Mouse (Mus musculus): ENCODE results near the gene Kcnj9. TPM values are rescaled to one million over a fixed set of nuclear protein-coding genes. Genes with fewer than 3 reads are reported as not detected.

Gene Kcnj9
- polyA plus RNA-seq, 1 experiment from 2014 or later = not detected

DNA sequence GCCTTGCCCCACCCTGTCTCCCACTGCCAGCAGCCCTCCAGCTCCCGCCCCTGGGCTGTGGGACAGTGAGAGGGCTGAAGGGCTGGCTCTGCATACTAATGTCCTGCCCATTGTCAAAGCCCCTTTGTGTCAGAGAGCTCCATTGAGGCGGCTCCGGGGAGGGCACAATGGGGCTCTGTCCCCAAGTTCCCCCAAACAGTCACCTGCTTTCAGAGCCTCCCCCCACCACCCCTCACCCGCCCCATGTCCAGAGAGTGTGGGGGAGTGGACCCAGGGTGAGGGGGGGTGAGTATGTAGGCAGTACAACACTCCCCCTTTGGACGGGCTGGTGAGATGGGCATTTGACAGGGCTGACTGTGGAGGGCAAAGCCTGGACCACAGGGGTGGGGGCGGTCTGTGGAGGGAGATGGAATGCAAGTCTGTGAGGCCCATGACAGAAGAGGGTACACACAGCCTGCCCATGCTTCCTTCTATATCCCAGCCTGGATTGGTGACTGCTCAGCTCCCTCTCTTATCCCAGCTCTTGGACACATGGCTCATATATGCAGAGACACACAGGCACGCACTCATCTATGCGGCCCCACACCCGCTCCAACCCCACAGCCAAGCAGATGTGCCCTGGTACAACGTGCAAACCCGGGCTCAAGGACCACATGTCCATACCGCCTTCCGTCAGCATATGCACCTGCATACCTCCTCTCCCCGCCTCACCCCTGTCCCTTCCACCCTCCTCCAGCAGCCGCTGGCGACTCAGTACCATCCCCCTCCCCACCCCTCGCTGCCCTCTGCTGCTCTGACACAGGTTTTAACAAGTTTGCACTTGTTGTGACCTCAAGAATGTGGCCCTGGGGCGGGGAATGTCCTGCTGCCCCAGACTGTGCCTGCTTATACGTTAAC, 21.0 kb upstream of the Kcnj9 start:
- 0 out of 2 replicates have a peak overlapping the region, but pooled peaks have one; percentile 8 for H3K4me3 ChIP-seq
- H3K9me3 ChIP-seq (replicated peaks) = no peaks in the 10 kb centered on the region
- peak overlapping the region; percentile 43 for H3K4me2 ChIP-seq
- no peak overlapping the region for H3K27ac ChIP-seq (ENCODE audit: poor library complexity, severe bottlenecking)
- H3K9ac ChIP-seq = no peak overlapping the region
- peaks cover 12% of the 10 kb centered on the region for H3K4me1 ChIP-seq (replicated peaks)
- ATAC-seq (ENCODE audit: insufficient number of reproducible peaks, low FRiP score) = peak; percentile 37
- 16% methylated on average over 19 of the region's 19 CpGs for WGBS
- no peaks in the 10 kb centered on the region for H3K36me3 ChIP-seq
- H3K27me3 ChIP-seq (replicated peaks) = peaks cover 83% of the 10 kb centered on the region

DNA sequence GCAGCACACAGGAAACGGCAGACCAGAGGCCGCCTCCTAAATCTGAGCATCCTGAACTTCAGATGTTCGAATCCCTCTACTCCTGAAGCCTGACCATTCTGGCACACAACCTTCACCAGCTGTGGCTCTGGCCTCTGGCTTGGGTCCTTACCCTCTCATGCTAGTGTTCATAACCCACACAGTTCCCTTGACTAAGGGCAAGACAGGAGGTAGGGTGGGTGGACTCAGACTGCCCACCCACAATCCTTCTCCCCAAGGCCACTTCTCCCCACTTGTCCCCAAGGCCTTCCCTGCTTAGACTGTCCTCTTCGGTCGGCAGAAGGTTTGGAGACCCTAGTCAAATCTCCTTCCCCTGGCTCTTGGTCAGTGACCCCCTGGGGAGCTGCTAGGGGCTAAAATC, 20.4 kb upstream of the Kcnj9 start:
- WGBS = 72% methylated on average over 5 of the region's 5 CpGs
- peaks cover 12% of the 10 kb centered on the region for H3K4me1 ChIP-seq (replicated peaks)
- no peak for ATAC-seq (ENCODE audit: insufficient number of reproducible peaks, low FRiP score)
- H3K4me2 ChIP-seq = no peak overlapping the region
- no peak overlapping the region for H3K9ac ChIP-seq
- no peaks in the 10 kb centered on the region for H3K36me3 ChIP-seq
- H3K9me3 ChIP-seq (replicated peaks) = no peaks in the 10 kb centered on the region
- no peak overlapping the region for H3K4me3 ChIP-seq
- H3K27ac ChIP-seq (ENCODE audit: poor library complexity, severe bottlenecking) = no peak overlapping the region
- H3K27me3 ChIP-seq (replicated peaks) = peaks cover 82% of the 10 kb centered on the region

GRCm38 (mm10) chr1:172347382-172347781, 18.3 kb upstream of the Kcnj9 start:
- peaks cover 87% of the 10 kb centered on the region for H3K27me3 ChIP-seq (replicated peaks)
- no peaks in the 10 kb centered on the region for H3K9me3 ChIP-seq (replicated peaks)
- no peak overlapping the region for H3K4me3 ChIP-seq
- no peak for ATAC-seq (ENCODE audit: insufficient number of reproducible peaks, low FRiP score)
- H3K36me3 ChIP-seq = no peaks in the 10 kb centered on the region
- no peak overlapping the region for H3K9ac ChIP-seq
- no peak overlapping the region for H3K27ac ChIP-seq (ENCODE audit: poor library complexity, severe bottlenecking)
- 84% methylated on average over 12 of the region's 12 CpGs for WGBS
- H3K4me1 ChIP-seq (replicated peaks) = peaks cover 12% of the 10 kb centered on the region
- no peak overlapping the region for H3K4me2 ChIP-seq

DNA sequence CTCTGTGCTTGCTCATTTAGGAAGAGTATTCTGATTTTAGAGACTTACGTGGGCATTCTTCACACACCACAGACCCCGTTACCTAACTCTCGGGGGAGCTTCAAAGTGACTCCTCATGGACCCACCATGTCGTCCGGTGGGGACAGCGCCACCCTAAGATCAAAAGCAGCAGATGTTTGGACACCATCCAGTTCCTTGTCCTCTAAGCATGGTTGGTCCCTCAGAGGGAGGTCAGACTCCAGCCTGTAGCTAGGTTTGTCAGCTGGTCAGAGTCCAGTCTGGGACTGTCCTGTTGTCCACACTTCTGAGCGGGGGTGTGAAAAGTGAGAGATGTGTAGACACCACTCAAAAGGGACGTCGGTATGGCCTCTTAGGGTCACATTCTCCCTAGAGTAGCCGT, 17.6 kb upstream of the Kcnj9 start:
- Histone ChIP-seq H3K27ac (ENCODE audit: poor library complexity, severe bottlenecking) (no peak overlapping the region), H3K4me1 (replicated peaks) (peaks cover 12% of the 10 kb centered on the region), H3K9ac (no peak overlapping the region), H3K36me3 (no peaks in the 10 kb centered on the region), H3K4me3 (no peak overlapping the region), H3K4me2 (no peak overlapping the region), H3K27me3 (replicated peaks) (peaks cover 88% of the 10 kb centered on the region), H3K9me3 (replicated peaks) (no peaks in the 10 kb centered on the region)
- ATAC-seq (ENCODE audit: insufficient number of reproducible peaks, low FRiP score) = no peak
- 73% methylated on average over 10 of the region's 10 CpGs for WGBS

- H3K27ac ChIP-seq (ENCODE audit: poor library complexity, severe bottlenecking) = no peak overlapping the region
- WGBS = 81% methylated on average over 7 of the region's 7 CpGs
- H3K4me2 ChIP-seq = no peak overlapping the region
- no peak overlapping the region for H3K4me3 ChIP-seq
- no peak for ATAC-seq (ENCODE audit: insufficient number of reproducible peaks, low FRiP score)
- no peak overlapping the region for H3K9ac ChIP-seq
- H3K9me3 ChIP-seq (replicated peaks) = no peaks in the 10 kb centered on the region
- H3K27me3 ChIP-seq (replicated peaks) = peaks cover 85% of the 10 kb centered on the region
- H3K36me3 ChIP-seq = no peaks in the 10 kb centered on the region
- peaks cover 8% of the 10 kb centered on the region for H3K4me1 ChIP-seq (replicated peaks)
Measured at GRCm38 (mm10) chr1:172344820-172345219, 15.7 kb upstream of the Kcnj9 start.

- peaks cover 83% of the 10 kb centered on the region for H3K27me3 ChIP-seq (replicated peaks)
Measured at GRCm38 (mm10) chr1:172343914-172344313, 14.8 kb upstream of the Kcnj9 start.

DNA sequence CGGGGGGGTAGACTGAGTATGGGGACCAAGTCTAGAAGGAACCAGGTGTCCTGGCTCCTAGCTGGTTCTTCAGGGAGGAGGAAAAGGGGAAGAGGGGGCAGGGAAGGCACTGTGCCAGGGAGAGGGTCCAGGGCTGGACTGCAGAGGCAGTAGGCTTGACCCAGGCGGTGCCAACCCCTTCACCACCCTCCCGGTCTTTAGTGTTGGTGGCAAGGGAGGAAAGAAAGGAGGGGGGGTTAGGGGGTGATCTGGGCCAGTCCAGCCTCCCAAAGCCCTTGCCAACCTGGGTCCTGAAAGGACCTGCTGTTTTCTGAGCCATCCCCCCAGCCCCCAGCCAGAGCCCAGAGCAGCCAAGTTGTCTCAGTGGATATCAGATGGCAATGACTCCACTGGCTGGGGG, 13.6 kb upstream of the Kcnj9 start:
- no peaks in the 10 kb centered on the region for H3K9me3 ChIP-seq (replicated peaks)
- peaks cover 75% of the 10 kb centered on the region for H3K27me3 ChIP-seq (replicated peaks)
- no peak overlapping the region for H3K4me3 ChIP-seq
- peaks cover 6% of the 10 kb centered on the region; the same call in 1 of the 2 replicates for H3K4me1 ChIP-seq (replicated peaks)
- ATAC-seq (ENCODE audit: insufficient number of reproducible peaks, low FRiP score) = no peak
- H3K36me3 ChIP-seq = no peaks in the 10 kb centered on the region
- no peak overlapping the region for H3K27ac ChIP-seq (ENCODE audit: poor library complexity, severe bottlenecking)
- H3K4me2 ChIP-seq = no peak overlapping the region
- WGBS = 85% methylated on average over 3 of the region's 3 CpGs
- no peak overlapping the region for H3K9ac ChIP-seq

More at GRCm38 (mm10) chr1:172343914-172344313, 14.8 kb upstream of the Kcnj9 start:
- Histone ChIP-seq H3K36me3 (no peaks in the 10 kb centered on the region), H3K9me3 (replicated peaks) (no peaks in the 10 kb centered on the region), H3K9ac (no peak overlapping the region), H3K27ac (ENCODE audit: poor library complexity, severe bottlenecking) (no peak overlapping the region), H3K4me1 (replicated peaks) (peaks cover 6% of the 10 kb centered on the region; the same call in 1 of the 2 replicates), H3K4me2 (no peak overlapping the region), H3K4me3 (no peak overlapping the region)
- ATAC-seq (ENCODE audit: insufficient number of reproducible peaks, low FRiP score) = no peak
- WGBS = 47% methylated on average over 3 of the region's 3 CpGs

DNA sequence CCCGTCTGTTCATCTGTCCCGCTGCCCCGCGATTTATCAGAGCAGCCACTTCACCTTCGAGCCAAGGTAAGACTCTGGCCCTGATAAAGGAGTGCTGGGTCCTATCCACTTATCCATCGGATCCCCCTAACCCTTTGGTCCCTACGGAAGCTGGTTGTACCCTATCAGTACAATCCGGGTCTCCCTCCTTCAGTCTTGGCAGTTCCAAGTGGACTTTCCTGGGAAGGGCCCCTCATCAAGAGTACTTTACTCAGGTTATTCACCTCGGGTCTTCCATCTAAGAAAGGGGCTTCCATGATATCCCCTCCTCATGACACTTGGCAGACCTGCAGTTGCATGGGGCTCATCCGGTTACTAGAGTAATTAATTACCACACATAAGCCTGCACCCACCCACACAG, 12.3 kb upstream of the Kcnj9 start:
- WGBS = 13% methylated on average over 10 of the region's 10 CpGs
- H3K27ac ChIP-seq (ENCODE audit: poor library complexity, severe bottlenecking) = no peak overlapping the region
- H3K9me3 ChIP-seq (replicated peaks) = no peaks in the 10 kb centered on the region
- H3K27me3 ChIP-seq (replicated peaks) = peaks cover 72% of the 10 kb centered on the region
- ATAC-seq (ENCODE audit: insufficient number of reproducible peaks, low FRiP score) = no peak
- no peaks in the 10 kb centered on the region for H3K36me3 ChIP-seq
- H3K4me1 ChIP-seq (replicated peaks) = peaks cover 6% of the 10 kb centered on the region; the same call in 1 of the 2 replicates
- H3K4me2 ChIP-seq = peak overlapping the region; percentile 76
- H3K9ac ChIP-seq = no peak overlapping the region
- H3K4me3 ChIP-seq = peak overlapping the region; percentile 51

DNA sequence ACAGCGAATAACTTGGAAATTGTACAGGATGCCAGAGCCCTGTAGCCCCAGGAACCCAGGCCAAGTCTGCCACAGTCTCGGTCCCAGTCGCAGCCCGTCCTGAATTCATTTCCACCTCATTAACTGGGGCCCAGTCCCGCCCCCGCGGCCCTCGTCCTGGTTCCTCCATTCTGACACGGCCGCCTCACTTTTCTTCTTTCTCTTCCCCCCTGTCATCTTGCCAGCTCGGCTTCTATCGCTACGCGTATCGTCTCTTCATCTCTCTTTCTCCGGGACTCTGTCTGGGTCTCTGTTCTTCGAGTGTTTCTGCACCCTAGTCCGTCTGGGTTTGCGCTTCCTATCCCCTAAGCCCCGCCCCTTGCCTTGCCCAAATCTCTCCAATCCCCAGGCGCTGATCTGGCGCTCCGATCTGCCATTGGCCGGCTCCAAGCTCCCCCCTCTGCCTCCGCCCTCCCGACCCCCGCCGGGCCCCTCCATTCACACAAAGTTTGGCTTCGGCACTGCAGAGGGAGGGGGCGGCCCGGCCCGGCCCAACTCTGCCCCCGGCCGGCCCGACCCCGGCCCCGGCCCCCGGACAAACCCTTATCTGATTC, 11.7 kb upstream of the Kcnj9 start, which contains the start of gene Kcnj10:
TSS of gene Kcnj10 (plus strand) at position 482 of the 593 bp plus-strand sequence.
- H3K27me3 ChIP-seq (replicated peaks) = peaks cover 73% of the 10 kb centered on the region

GRCm38 (mm10) chr1:172337411-172338185, 8.5 kb upstream of the Kcnj9 start:
- H3K4me3 ChIP-seq = no peak overlapping the region
- ATAC-seq (ENCODE audit: insufficient number of reproducible peaks, low FRiP score) = no peak
- H3K9ac ChIP-seq = no peak overlapping the region
- peaks cover 79% of the 10 kb centered on the region for H3K27me3 ChIP-seq (replicated peaks)
- WGBS = 31% methylated on average over 2 of the region's 2 CpGs
- H3K4me2 ChIP-seq = no peak overlapping the region
- no peaks in the 10 kb centered on the region for H3K36me3 ChIP-seq
- no peaks in the 10 kb centered on the region for H3K9me3 ChIP-seq (replicated peaks)
- no peak overlapping the region for H3K27ac ChIP-seq (ENCODE audit: poor library complexity, severe bottlenecking)
- peaks cover 6% of the 10 kb centered on the region; the same call in 1 of the 2 replicates for H3K4me1 ChIP-seq (replicated peaks)

More for the DNA sequence above, 11.7 kb upstream of the Kcnj9 start, which contains the start of gene Kcnj10:
- H3K9me3 ChIP-seq (replicated peaks) = no peaks in the 10 kb centered on the region
- WGBS = 2% methylated on average over 38 of the region's 38 CpGs
- peak; percentile 80 for ATAC-seq (ENCODE audit: insufficient number of reproducible peaks, low FRiP score)
- peaks cover 6% of the 10 kb centered on the region; the same call in 1 of the 2 replicates for H3K4me1 ChIP-seq (replicated peaks)
- peak within 1 kb of the TSS; percentile 51 for H3K4me3 ChIP-seq
- no peak within 1 kb of the TSS for H3K9ac ChIP-seq
- peak within 1 kb of the TSS; percentile 76 for H3K4me2 ChIP-seq
- H3K36me3 ChIP-seq = no peaks in the 10 kb centered on the region
- H3K27ac ChIP-seq (ENCODE audit: poor library complexity, severe bottlenecking) = no peak within 1 kb of the TSS

DNA sequence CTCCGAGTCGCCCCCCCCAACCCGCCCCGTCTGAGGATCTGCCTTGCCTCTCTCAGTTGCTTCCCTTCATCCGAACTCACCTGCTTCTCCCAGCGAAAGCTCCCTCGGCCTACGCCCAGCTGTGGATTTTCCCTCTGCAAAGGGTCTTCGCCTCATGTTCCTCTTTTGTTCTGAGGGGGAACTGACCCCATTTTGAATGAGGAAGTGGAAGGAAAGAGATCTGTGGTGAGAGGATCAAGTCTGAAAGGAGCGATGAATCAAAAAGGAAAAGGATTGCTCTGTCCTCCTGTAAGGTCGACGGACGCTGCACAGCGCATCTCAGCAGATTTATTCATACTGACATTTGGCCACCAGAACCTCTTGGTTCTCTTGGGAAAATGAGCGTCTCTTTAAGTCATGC, 6.7 kb upstream of the Kcnj9 start:
- Histone ChIP-seq H3K27me3 (replicated peaks) (peaks cover 77% of the 10 kb centered on the region), H3K4me1 (replicated peaks) (peaks cover 6% of the 10 kb centered on the region; the same call in 1 of the 2 replicates), H3K36me3 (no peaks in the 10 kb centered on the region), H3K27ac (ENCODE audit: poor library complexity, severe bottlenecking) (no peak overlapping the region), H3K4me3 (no peak overlapping the region), H3K9me3 (replicated peaks) (no peaks in the 10 kb centered on the region), H3K9ac (no peak overlapping the region), H3K4me2 (no peak overlapping the region)
- ATAC-seq (ENCODE audit: insufficient number of reproducible peaks, low FRiP score) = no peak
- 65% methylated on average over 15 of the region's 15 CpGs for WGBS

Data from heart, embryonic 12.5 days (tissue).